Mouse (Mus musculus): ENCODE results near the gene Sac3d1.

Sac3d1 gene

GRCm38 (mm10) chr19:6068951-6069350 is 49.5 kb downstream of the Sac3d1 start:
- peak in 1 of 2 experiments; percentile 48 for DNase-seq

GRCm38 (mm10) chr19:6067724-6068415 is 50.6 kb downstream of the Sac3d1 start, which contains the start of gene Tm7sf2:
TSS of gene Tm7sf2 (minus strand) at chr19:6068373.
- DNase-seq: peak; percentile 94 to 96

- DNase-seq: peak; percentile 89 to 94
Measured at GRCm38 (mm10) chr19:6067011-6067723, 51.3 kb downstream of the Sac3d1 start.

GRCm38 (mm10) chr19:6066571-6066970 is 51.9 kb downstream of the Sac3d1 start:
- DNase-seq: peak; percentile 32 to 49
